Mouse (Mus musculus): ENCODE measurements at regions not wholly inside any gene's neighbourhood (a gene's known extent, or its start where the extent isn't known, plus 50 kb on each side); places are given as distances from the start of the nearest gene placed in this dataset.

DNA sequence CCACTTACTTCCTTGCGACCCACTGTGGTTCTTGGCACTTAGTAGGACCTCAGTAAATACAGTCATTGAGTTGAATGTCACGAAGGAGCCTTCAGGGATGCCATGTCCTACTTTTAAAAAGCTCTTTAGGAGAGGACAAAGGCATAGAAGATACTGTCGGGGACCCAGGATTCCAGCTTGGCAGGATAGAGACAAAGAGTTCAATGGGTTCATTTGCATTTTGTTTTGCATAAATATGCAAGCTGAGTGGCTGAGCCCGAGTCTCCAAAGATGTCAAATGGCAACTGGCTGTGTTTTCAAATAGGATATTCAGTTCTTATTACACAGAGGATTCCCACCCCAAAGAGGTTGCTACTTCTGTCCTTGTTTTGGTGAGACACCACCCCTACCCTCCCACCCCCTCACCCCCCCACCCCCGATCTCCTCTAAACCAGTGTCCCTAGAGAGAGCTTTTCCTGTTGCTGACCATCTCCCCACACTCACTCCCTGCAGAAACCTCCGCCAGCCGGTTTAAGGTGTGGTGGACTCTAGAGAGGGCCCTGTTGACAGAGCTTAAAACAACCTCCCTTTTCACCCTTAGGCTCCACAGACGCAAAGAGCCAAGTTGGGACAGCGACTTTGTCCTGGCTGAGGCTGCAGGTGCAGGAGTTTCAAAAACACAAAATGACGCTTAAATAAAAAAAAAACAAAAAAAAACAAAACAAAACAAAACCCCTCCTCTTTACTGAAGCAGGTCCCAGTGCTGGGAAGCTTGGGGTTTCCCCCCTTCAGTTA, 57.9 kb downstream of the Sox9 start:
- no peak for DNase-seq (ENCODE audit: low spot score)

DNA sequence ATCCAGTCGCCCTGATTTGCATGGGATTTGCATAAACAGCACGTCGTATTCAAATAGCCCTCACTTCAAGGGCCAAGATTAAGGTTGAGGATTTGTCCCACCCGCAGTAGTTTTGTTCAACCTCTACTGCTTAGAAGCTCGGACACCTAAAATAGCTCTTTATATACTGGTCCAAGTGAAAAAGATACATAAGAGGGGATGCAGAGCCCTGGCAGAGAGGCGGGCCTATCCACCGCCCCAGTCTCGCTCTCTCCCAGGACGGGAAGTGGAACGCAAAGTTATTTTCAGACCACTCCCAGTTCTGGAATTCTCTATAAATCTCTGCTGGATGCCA, 58.4 kb downstream of the Sox9 start:
- no peak for DNase-seq (ENCODE audit: low spot score)

DNA sequence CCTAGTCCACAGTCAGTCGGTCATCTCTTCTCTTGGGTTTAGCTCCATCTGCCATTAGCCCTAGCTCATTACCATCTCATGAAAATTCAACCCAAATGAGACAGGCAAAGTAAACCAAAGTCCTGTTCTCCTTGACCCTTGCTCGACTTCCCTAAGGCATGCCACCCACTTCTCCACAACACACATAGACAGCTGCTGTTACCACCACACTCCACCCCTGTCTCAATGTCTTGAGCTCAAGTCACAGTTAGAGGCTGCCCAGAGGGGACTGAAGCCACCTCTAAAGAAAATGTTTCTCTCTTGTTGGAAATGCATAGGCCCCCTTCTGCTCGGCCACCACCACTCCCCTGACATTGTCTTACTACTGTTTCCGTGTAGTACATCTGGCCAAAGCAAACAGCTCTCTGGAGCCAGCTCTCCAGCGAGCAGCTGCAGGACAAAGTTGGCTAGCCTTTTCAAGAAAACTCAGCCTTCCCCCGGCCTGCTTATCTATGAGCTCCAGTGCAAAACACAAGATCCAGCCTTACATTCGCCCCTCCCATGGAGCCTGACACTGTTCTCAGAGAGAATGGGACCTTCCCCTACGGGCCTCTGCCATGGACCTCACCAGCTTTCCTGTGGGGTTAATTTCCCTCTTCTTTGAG, 62.4 kb downstream of the Sox9 start:
- no peak for DNase-seq (ENCODE audit: low spot score)

DNA sequence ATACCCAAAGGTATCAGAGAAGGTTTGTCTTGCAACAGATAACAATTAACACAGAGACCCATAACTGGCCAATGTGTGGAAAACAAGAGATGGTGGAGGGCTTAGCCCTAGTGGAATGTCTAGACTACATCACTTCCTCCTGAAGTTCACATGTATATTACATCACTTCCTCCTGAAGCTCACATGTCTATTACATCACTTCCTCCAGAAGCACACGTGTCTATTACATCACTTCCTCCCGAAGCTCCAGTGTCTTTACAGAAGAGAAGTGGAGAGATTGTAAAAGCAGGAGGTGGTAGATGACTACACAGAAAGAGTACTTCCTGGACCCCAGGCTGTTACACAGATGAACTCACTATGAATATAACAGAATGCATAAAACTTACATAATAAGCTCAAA, 65.1 kb downstream of the Sox9 start:
- no peak for DNase-seq (ENCODE audit: low spot score)

DNA sequence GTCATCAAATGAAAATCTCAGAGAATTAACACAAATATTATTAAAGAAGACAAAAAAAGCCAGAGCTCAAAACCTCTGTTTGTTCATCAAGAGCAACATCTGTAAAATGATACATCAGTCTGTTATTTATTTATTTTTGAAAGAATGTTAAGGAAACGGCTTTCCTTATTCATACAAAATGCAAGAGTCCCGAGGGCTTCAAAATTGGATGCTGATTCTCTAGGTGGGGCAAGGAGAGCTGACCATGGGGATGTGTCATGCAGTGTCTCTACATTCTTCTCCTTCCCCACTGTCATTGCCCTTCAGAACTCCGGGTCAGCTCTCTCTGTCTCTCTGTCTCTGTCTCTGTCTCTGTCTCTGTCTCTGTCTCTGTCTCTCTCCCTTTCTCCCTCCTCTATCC, 65.8 kb downstream of the Sox9 start:
- no peak for DNase-seq (ENCODE audit: low spot score)

DNA sequence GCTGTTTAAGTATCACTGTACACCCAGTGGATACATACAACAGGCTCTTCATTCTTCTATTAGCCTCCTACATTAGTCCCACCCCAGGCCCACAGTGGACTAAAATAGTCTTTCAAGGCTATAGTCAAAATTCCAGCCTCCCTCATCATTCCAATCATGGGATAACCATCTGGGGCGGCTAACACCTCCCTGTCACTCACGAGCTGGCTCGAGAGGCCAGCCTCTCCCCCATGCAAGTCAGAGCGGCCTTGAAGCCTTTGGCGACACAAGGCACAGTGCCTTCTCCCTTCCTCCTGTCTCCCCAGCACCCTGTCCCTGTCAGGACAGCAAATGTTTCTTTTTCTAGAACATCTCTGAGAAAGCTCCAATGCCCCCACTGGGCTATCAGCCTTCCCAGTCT, 68.0 kb downstream of the Sox9 start:
- DNase-seq (ENCODE audit: low spot score): no peak

DNA sequence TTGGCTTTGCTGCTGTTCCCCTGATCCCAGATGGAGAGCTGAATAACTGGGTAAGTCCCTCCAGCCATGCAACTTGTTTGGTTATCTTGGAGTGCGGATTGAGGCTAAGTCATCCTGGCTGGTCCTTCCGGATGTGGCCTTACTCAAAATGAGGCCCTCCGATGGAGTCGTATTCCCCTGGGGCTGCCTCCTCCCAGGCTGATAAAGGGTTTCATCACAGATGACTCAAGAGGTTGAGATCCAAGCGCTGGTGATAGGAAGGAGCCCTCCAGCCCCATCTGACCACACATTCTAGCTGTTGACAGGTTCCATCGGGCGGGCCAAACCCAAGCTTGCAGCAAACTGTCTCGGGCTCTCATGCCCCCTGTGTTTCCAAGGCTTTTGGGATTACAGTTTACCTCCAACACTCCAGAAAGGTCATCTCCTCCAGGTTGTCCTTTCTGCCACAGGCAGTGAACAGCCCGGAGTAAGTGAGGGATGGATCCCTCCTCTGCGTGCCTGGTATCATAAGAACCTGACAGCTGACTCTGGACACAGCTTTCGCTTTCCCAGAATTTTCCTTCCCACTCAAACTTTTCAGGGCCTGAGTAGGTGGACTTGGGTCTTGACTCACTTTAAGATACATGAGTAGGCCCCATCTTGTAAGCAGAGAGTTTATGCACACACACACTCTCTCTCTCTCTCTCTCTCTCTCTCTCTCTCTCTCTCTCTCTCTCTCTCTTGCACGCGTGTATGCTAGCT, 68.7 kb downstream of the Sox9 start:
- no peak for DNase-seq (ENCODE audit: low spot score)

DNA sequence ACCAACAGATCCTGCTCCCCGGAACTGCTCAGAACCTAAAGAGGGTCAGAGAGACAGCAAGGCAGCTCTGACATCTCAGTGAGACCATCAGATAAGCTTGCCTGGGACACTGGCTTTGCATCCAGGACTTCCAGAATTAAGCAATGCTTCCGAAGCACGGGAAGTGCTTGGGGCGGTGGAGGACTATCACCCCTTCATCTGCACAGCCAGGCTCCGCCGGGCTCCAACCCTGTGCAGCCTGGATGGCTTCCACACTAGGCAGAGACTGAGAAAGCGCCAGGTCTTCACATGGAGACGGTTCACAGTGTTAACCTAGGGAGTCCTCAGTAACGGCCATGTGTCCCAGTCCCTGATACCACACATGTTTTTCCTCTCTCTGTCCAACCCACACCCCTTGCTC, 69.3 kb downstream of the Sox9 start:
- DNase-seq (ENCODE audit: low spot score): no peak

DNA sequence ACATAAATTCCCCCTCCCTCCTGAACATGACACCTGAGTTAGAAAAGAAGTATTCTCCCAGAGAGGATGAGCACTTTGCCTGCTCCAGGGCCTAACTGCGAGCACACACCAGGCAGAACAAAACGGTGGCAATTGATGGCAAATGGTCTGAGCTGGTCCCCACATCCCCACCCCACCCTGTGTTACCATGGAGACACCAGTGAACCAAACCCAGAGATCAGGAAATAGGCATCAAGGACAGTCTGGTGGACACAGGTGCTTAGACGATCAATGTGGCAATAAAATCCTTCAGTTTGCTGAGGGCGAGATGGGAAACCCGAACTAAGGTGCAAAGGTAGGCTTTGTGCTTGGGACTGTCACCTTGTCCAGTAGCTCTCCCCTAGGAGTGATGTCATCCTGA, 74.0 kb downstream of the Sox9 start:
- DNase-seq (ENCODE audit: low spot score): no peak

DNA sequence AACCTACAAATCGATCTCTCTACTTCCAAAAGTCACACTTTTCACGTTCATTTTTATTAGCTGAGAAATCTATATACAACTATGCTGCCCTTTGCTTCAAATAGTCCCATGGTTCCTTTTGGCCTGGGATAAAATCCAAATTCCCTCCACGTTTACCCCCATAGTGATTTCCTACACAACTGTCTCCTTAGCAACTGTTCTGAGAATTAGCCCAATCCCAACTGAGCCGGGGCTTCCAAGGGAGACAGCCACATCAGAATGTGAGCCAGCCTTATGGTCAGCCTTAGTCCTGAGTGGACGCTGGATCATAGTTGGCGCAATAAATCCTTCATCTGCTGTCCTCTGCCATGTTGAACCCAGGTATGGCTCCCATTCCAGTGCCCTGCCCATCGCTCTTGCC, 77.3 kb downstream of the Sox9 start:
- DNase-seq (ENCODE audit: low spot score): no peak

DNA sequence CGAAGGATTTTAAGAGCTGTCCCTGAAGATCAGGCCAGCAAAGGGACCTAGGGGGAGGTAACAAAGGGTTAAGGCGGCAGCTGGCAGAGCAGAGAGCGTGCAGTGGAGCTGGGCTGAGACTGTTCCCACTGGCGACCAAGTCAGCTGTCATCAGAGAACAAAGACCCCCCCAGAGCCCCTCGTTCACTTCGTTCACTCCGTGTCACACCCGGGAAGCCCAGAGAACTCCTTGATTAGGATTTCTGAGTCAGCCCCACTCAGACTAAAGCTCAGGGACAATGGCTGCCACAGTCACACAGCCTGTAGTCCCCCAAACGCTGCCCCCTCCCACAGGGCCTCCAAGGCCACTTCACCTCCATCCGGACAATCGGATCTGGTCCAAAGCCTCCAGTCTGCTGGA, 78.8 kb downstream of the Sox9 start:
- no peak for DNase-seq (ENCODE audit: low spot score)

DNA sequence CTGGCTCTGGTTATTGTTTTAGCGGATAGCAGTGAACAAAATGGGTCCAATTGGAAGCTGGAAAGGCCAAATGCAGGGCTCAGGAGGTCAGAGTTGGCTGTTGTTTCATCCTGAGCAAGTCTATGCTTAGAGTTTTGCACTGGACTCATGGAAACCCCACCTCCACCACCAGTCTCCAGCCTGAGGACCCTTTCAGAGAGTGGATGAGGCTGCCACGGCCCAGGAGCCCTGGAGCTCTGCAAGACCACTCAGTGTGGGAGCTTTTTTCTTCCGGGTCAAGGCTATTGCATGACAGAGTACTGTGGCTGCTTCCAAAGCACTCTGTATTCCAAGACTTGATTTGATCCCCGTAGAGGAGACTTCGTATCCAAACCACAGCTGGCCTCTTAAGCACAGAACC, 79.2 kb downstream of the Sox9 start:
- no peak for DNase-seq (ENCODE audit: low spot score)

DNA sequence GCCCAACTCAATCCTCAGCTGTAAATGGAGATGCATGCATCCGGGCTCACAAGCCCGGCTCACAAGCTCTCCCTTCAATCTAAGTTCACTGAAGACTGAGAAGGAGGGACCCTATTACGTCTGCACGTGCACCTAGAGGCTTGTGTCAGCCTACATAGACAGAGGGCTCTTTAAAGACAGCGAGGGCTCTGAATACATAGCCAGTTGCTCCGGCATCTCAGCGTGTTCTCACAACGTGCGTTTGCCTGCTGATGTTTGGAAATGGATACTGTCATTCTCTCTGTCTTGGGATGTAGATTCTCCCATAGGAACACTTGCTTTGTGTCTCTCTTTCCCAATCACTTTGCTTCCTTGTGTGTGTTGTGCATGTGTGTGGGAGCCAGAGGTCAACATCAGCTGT, 83.8 kb downstream of the Sox9 start:
- DNase-seq (ENCODE audit: low spot score): no peak

DNA sequence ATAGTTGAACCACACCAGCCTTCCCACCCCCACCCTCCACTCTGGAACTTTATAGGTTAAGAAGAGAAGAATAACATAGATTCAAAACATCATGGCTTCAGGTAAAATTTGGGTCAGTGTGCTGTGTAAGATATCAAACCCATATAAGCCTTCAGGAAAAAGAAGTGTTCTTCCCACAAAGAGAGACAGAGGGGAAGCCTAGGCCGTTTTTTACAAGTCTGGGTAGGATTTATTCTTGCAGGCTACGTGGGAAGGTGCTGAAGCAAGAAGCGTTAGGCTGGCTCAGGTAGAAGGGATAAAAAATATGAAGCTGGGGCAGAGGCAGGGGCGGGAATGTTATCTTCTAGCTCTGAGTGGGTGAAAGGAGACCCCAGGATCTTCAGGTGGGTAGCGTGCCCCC, 87.5 kb downstream of the Sox9 start:
- DNase-seq (ENCODE audit: low spot score): no peak

DNA sequence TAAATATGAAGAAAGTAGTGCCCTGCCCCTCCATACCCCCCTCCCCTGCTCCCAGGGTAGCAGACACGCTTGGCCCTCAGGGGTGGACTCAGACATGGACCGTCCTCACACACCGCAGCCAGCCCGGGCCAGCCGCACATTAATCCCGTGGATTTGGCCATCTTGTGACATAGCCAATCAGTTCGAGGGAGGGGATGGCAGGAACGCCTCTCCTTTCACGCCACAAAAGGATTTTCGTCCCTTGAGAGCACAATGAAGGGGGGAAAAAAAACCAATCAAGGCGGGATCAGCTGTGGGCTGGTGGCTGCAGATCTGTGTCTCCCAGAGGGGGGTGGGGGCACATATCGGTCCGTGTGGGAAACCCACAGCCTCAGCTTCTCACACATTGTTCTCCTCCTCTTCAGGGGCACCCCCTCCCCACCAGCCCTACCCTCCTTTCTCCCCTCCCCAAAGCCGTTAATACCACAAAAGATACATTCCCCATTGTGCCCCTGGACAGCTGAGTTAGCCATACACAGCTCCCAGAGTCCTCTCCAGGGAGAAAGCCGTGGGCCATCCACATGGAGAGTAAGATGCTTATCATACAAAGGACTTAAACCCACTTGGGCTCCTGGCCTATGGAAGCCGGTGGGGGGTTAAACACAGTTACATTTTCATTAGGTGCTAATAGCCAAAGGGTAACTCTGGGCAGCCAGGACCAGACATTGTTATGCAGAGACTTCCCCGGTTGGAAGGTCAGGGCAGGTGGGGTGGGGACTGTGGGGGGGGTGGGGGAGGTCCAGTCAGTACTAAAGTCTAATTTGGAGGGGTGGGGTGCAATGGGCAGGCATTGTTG, 88.4 kb downstream of the Sox9 start:
- DNase-seq (ENCODE audit: low spot score): no peak

DNA sequence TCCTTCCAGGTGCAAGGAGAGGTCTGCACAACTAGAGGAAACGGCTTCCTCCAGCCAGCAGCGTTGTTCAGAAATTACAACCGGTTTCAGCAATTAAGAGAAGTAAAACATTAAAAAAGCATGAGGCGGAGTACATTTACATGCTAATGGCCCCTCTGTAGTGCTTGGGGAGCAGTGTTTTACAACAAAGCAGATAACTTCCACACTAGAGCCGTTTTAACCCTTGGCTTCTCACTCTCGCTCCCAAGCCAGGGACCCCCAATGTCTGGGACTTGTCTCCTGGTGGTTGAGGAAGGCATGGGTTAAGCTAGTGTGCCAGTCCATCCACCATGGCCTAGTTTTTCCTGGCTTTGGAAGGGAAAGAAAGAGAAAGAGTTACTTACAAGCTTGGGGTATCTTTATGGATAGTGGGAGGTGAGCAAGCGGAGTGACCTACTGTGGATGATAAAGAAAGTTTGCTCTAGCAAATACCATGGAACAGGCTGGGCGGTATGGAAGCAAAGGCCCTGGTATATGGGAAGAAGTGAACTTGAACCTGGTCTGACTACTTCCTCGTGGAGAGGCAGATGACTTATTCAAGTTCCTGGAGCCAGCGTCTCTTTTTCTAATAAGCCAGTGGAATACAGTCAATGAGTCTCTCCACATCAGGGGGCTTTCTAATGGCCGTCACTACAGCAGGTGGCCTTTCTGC, 90.8 kb downstream of the Sox9 start:
- DNase-seq (ENCODE audit: low spot score): no peak

DNA sequence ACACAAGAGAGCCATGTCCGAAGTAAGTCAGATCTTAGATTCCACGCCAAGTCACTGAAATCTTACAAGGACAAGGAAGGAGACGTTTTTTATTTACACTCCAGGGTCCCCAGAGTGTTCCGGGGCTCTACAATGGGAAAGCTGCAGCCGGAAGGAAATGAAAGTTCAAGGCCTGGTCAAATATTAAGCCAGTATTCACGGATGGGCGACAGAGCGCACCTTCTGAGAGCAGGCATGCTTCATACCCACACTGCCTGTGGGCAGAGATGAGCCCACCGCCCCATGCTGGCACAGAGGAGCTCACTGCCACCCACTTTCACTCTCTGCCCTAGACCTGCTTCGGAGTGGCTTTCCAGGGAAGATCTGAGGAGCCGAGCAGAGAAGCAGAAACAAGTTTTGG, 92.2 kb downstream of the Sox9 start:
- no peak for DNase-seq (ENCODE audit: low spot score)

DNA sequence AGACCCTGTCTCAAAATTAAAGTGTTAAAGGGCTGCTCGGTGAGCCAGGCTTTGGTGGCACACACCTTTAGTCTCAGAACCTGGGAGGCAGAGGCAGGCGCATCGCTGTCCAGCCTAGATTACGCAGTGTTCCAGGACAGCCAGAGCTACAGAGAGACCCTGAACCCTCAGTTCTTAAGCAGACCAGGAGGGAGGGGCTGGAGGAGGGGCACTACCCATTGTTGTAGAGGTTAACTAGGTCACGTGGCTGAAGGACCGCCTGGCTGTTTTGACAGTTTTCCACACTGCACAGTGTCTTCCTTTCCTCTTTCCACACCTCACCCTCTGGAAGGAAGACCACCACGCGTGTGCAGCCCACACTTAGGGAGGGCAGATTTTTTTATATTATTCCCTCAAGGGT, 94.2 kb downstream of the Sox9 start:
- DNase-seq (ENCODE audit: low spot score): no peak

DNA sequence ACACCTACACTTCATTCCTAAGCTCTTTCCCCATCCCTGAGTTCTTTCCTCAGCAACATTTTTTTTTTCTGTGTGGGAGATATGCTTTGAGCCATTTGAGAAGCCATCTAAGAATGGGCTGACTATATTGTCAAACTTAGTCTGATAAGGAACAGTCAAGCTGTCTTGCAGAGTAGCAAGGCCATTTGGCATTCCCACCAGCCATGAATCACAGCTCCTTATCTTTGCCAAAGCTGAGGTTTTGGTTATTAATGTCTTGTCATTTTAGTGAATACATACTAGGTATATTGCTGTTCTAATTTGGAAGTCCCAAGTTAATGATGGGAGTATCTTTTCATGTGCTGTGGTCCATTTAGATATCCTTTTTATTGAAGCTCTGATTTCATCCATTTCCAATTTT, 96.4 kb downstream of the Sox9 start:
- DNase-seq (ENCODE audit: low spot score): no peak

DNA sequence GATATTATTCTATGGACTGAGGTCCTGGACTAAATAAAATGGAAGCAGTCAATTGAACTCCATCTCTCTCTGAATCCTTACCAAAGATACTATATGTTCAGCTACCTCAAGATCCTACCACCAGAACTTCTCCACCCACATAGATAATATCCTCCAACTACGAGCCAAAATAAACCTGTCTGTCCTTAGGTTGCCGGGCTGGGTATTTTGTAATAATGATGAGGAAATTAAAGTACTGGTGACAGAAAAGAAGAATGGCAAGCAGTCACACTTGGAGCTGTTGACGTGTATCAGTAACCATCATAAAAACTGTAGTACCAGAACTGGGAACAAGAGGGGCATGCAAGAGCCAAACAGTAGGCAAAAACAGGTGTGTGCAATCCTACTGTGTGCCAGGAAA, 98.7 kb downstream of the Sox9 start:
- DNase-seq (ENCODE audit: low spot score): no peak

DNA sequence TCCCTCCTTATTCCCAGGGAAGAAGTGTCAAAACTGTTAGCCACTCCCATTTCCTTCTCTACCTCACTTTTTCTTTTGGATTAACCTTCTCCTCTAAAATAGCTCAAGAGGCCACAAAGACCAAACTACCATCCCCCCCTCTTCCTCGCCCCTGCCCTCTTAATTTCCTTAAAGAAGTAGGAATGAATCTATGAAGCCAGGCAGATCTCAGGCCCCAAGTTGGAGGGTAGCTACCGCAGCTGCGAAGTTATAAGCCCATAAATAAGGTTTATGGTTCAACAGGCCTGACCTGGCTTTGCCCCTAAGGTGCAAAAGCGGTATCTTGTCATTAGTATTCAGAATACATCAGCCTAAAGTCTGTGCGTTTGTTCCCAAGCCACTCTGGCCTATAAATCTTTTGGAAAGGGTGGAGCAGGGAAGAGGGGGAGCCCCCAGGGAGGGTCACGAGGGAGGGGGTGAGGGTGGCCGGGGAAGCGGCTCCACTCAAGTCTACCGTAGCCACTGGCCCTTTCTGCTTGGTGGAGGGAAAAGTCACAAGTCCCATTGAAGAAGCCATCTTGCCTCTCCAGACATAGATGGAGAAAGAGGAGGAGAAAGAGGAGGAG, 103.4 kb downstream of the Sox9 start:
- no peak for DNase-seq (ENCODE audit: low spot score)

DNA sequence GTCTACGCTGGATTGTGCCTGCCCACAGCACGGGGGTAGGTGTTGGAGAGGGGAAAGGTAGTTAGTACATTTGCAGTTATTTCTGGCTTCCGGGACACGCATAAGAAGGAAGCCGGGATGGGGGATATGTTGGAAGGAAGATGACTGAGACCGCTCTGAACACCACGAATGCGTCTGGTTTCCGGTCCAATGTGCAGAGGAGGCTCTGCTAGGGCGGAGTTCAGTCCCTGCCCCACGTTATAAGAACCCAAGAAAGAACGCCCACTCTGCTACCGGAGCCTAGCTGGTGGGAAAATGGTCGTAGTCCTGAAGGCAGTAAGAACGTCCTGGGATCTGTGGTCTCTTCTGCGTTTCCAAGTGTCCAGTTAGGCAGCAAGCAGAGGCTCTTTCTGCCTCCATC, 104.1 kb downstream of the Sox9 start:
- no peak for DNase-seq (ENCODE audit: low spot score)

Measured in c-Kit-positive CD71-positive TER-119-positive erythroid progenitor cells, embryonic 14.5 days (primary cell).